Mouse (Mus musculus) adrenal gland, adult 18-20 months (tissue): Measurements from ENCODE around the gene Sesn3. TPM values are rescaled to one million over a fixed set of nuclear protein-coding genes. Genes with fewer than 3 reads are reported as not detected.
"Not testable (repeated sequence)": the region's sequence is repeated elsewhere in the genome, so short reads cannot be mapped to it uniquely, and the experiment has no call there.

ENCODE experiments used
- DNase-seq, 2 experiments: peaks; one replicate each; pipeline ENCODE4 v3.0.0; 2021 to 2022; ENCODE audit warnings: low spot score in 2 of 2
- long read RNA-seq, 2 experiments: library from polyadenylated mRNA; stranded (forward); transcript quantifications; one replicate each; pipeline ENCODE4 v2.0.0; 2021
- total RNA-seq, 2 experiments: library from RNA; stranded (reverse); gene quantifications; 1 replicate in 1 of 2; 2 replicates in 1 of 2; pipeline ENCODE4 v1.2.3; 2021

The Sesn3 gene
- 10 to 100 TPM; 40.6 to 66.1 TPM for total RNA-seq
- long read RNA-seq, experiment 1, full-length matches to known transcripts = 4 of 5 reads
- long read RNA-seq, experiment 1, partial matches to known transcripts = 0 of 5 reads
- long read RNA-seq, experiment 1, other reads (novel, unspliced or antisense) = 1 of 5 reads
- long read RNA-seq, experiment 2, full-length matches to known transcripts = 17 of 28 reads
- long read RNA-seq, experiment 2, partial matches to known transcripts = 2 of 28 reads
- long read RNA-seq, experiment 2, other reads (novel, unspliced or antisense) = 9 of 28 reads

DNA sequence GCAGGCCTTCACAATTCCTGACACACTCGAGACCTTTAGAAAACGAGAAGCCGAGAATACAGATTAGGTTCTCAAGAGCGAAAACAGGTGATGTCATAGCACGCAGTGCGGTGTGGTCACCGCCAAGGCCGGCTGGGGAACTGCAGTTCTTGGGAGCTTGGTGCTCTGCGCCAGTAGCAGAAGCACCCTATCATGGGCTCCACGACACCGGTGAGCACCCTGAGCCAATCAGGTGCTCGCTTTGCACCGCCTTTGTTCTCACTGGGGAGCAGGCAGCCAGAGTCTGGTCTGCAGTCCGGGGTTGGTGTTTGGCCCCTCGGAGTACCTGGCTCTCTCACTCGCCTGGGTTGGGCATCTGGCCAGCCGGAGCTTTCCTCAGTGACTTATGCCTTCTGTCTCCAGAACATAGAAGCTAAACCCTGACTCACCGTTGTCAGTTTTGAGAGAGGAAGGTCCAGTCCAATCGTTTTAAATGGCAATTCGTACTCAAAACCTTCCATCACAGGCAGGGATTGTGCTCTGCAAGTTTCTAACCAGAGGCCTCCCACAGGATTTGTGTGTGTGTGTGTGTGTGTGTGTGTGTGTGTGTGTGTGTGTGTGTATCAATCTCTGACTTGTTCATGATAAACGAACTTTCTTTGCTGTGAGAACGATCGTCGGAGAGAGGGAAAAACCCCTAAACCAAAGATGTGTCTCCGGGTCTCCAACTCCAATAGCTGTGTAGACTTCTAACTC lies at the start of gene Sesn3:
Gene Sesn3, plus strand, starts transcription at position 82 of the 735 bp plus-strand sequence.
- DNase-seq = peak; percentile 71 to 74

DNA sequence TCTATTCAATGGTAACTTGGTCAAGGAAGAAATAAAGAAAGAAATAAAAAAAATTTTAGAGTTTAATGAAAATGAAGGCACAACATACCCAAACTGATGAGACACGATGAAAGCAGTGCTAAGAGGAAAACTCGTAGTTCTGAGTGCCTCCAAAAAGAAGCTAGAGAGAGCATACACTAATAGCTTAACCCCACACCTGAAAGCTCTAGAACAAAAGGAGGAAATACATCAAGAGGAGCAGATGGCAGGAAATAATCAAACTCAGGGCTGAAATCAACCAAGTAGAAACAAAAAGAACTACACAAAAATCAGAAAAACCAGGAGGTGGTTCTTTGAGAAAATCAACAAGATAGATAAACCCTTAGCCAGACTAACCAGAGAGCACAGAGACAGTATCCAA lies 47.8 kb upstream of the Sesn3 start:
- not testable (repeated sequence) for DNase-seq

DNA sequence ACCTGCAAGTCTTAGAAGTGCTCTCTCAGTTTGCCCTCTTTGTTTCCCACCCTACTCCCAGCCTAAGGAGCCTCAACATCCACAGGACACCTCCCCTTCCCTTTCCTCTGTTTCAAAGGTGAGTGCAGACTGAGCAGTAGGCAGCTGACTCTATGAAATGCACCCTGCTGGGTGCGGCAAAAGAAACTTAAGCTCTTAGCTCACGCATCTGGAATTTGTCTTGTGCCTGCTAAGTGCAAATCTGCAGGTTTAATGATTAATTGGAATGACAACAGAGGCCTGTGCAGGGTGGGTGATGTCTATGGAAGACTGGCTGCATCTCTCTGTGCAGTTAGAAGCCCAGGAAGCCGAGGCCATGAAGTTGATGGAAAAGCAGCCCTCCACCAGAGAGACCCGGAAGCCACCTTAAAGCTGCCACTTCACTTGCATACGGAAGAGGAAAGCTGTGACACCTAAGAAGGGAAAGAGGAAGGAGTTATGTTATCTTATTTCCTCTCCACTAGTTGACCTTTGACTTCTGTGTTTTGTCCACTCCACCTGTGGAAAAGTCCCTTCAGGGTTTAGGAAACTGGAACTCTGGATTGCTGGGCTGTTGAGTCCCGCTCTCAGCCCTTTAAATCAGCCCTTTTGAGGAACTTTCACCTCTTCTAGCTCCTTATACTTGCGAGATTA lies 41.0 kb upstream of the Sesn3 start:
- DNase-seq = no peak

DNA sequence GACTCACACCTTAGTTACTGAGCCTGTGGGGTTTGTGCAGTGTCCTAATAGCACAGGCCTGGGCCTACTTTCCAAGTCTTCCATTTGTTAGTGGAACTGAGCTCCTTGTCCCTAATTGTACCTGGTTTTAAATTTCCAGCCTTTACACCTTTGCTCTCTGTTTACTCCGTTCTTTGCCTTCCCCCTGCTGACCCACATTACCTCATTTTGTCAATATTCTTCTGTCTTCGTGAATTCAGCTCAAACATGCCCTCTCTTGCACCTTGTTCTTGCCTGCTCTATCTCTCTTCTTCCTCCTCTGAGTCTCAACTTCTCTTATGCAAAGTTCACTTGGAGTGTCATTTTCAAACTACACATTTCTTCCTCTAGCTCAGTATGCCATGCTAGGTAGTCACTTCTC lies 39.6 kb upstream of the Sesn3 start:
- DNase-seq = no peak

DNA sequence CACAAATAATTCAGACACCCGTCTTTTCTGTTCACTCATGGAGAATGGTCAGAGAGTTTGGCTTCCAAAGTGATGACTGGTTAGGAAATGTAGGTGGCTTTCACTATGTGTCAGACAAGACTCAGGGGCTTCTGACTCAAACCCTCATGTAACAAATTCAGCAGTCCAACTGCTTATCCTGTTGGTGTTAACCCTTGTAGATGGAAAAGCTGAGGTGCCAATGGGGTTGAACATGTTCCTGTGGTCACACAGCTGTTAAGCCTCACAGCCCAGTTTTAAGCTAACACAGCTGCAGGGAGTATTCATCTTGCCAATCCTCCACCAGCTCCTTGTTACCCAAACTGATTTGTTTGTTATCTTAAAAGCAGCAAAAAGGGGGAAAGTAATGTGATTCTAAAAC lies 33.9 kb upstream of the Sesn3 start:
- not testable (repeated sequence) for DNase-seq

DNA sequence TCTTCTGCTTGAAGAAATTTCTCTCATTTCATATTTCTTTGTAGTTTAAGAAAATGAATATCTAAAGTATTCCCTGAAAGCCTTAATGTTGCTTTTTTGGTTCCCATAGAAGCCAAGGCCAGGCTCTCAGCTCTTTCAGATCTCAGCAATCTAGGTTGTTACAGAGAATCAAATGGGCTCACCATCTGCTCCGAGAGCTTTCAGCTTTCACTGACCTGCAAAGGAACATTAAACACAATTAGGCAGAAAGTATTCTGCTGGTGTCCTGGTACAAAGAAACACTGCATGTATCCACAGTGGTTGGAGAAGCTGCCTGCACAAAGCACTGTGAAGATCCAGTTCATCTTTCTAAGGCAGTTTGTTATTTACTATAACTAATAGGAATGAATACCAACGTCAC lies 32.6 kb upstream of the Sesn3 start:
- DNase-seq = no peak

DNA sequence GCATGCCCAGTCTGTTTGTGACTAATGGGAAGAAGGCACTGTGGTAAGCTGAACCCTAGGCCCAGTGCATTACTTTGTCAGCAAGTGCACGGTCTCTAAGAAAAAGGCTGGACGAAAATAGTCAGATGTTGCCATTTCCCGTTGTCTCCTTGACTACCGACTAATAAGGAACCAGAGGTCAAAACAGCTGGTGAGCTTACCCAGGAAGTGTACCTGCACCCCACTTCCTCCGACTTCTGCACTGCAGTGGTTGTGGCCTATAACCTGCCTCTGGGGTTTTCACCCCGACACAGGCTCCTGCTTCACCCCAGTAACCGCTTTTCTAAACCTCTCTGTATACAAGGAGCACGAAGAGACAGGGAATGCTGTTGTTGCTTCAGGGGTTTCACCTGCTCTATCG lies 30.3 kb upstream of the Sesn3 start:
- DNase-seq = no peak

DNA sequence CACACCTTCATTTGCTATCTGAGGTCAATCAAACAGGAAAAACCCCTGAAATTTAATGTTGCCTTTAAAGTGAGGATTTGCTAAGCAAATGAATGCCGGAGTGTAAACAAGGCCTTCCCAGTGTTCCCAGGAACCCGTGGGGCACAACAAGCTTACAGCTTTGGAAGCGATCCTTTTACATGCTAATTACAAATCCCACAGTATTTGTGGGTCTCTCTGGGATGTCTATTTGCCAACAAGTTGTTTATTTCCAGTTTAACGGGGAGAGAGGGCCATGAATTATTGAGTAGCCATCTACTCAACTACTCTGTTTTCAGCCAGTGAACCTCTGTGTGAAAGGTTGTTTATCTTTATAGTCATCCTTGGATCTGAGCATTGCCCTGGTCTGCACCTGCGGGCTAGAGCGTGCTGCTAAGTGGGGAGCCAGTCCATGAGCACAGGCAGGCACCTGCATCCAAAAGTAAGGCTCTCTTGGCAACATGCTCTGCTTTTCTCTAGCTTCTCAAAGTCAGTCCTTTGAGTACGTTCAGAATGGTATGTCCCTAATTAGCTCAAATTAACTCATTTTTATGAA lies 29.8 kb upstream of the Sesn3 start:
- DNase-seq = no peak

DNA sequence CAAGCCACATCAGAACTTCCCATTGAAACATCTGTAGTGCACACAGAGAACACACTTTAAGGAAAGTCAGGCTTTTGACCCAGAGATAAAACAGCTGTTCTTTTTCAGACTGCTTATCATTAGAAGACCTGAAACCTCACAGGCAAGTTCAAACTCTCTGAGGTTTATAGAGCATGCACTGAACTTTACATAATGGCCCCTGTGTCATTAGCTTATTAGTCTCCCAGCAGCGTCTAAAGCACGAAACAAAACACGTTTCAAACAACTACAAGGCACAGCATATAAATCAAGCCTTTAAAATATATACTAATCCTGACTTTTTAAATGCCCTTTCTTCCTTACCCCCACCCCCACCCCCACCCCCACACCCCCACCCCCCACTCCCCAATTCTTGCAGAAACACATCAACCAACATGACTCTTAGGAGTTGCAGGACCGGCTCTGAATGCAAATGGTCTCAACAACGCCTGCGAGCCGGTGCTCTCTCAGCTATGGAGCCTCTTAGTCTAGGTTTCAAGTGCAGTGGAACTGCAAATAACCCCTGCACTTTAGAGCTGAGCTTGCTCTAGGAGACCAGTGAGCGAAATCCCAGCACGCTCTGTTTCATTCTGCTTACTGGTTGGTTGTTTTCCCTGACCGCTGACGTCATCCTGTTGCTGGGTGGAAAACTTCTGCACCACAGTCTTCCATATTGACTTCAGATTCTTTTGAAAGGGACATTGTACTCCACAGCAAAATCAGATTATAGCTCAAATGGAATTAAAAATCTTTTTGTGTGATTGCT lies 28.7 kb upstream of the Sesn3 start:
- DNase-seq = no peak

DNA sequence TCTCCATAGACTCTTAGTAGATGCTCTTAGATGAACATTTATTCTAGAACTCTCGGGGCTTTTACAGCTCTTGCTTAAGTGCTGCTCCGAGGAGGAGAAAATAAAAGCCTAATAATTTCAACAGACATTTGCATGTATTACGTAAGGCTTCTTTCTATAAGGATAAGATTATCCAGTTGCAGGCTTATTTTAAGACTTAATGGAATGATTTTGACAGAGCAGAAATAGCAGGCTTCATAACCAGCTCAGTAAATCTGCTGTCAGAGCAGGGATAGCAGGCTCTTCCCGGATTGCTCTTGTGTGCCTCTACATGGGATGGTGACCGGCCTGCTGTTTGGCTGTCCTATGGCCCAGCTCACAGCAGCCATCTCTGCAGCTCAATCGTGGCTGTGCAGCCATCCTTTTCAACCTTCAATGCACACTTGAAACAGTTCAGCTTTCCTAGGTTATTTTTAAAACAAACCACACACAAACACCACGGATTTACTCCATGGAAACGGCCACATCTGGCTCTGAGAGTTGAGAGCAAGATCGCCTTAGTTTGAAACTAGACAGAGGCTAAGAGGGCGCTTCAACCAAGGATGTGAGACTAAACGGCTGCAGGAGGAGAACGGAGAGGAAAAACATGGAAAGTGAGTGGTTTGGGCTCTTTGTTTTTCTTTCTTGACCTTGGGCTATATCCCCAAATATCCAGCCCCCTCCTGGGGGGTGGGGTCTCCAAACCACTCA lies 27.2 kb upstream of the Sesn3 start:
- no peak for DNase-seq

DNA sequence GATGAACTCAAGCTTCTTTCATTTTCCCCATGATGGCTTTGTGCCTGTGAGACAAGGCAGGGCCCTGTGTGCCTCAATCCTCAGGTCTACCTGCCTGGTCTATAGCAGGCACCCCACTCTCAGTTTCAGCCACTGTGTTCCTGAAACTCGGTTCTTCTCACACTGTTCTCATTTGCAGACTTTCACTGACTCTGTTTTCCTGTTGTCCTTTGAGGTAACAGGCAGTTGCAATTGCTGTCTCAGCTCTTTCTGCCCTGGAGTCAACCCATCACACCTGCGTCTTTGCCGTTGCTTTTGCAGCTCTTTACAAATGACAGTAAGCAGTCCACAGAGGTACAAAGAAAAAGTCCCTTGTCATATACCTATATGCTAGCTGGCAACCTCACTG lies 26.7 kb upstream of the Sesn3 start:
- DNase-seq = no peak

DNA sequence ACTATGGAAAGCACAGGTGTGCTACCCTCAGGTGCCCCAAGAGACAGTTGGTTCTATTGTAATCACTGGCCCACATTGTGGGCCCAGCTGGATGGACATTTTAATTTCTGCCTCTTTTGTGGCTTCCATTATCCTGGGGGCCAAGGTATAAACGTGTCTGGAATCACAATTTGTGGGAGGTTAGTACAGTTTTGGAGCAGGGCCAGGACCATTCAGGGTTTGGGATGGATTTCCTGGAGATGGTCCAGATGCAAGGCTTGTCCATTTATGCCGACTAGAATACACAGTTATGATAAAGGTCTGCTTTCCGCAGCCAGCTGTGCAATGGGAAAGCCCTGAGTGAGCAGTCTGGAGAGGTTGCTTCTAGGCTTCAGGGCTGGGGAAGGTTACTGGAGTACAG lies 13.7 kb upstream of the Sesn3 start:
- no peak for DNase-seq

DNA sequence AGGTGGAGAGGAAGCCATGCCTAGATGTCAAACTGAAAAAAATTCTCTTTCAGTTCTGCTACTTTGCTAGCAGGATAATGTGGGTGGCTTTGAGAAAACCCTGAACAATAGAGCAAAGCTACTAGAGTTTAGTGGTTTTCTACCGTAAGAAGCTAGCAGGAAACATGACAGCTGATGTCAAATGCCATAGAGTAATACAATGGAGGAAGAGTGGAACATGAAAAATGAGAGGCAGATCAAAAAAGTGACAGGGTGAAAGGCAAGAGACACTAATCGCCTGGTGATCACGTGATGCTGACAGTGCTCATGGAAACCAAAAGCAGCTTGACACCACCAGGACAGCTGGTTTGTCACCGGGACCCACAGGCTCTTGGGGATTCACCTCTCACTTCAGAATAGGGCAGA lies 12.3 kb upstream of the Sesn3 start:
- no peak for DNase-seq

DNA sequence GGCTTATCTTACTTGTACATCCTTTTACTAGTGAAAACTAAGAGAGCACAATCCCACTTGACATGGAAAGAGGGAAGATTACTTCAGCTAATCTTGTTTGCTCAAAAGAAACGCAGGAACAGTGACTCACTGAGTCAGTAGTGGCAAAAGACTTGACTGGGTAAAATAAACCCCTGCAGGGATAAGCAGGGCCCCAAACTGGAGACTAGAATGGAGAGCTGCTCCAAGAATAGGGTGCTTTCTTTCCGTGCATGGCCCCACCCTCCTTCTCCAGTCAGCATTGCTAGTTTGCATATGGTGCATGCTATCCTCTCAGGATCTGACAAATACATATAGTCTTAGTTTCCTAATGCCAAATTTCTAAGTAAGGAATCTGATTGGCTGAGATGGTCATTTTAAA lies 8.4 kb upstream of the Sesn3 start:
- DNase-seq = no peak

DNA sequence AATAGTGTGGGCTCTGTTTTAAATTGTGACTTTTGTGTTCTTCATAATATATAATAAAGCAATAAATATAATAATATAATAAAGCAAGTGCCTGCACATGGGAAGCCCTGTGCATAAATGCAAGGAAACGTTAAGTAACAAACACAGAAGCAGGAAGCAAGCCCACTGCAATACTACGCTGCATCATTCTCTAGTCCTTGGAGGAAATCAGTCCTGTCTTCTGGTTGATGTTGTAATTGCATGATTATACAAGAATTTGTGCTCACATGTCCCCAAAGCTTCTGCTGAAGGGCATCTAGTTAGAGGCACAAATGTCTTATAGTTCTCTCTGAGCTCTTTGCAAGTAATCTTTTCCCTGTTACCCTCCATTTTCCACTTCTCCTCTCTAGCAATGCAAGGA lies 6.3 kb upstream of the Sesn3 start:
- no peak for DNase-seq

DNA sequence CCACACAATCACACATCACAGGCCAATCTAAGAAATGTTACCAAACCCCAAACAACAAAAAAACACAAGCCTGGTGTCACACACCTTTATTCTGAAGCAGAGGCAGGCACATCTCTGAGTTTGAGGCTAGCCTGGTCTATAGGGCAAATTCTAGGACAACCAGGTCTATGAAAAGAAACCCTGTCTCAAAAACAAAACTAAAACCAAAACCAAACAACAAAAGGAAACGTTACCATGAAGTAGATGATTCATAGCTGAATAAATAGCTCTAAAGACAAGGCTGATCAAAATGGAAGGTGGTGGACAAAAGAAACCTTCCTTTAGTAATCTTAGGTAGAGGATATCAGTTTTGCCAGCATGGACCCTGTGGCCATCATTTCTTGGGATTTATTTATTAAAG lies 1.9 kb upstream of the Sesn3 start:
- DNase-seq = no peak

DNA sequence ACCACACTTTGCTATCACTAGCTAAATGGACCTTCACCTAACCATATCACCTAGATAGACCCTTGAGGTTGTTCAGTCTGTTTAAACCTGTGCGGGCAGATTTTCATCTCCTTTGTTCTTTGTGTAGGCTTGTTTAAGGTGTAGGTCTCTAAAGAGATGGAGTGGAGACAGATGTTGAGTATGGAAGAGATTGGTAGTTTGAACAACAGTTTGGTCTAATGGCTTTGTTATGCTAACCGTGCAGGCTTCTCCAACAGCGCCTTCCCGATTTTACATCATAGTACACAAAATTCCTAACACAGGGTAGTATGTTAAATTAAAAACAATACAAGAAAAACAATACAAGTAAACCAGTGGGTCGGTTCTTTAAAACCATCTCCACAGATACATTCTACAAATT lies 281 bp upstream of the Sesn3 start:
- DNase-seq = no peak

DNA sequence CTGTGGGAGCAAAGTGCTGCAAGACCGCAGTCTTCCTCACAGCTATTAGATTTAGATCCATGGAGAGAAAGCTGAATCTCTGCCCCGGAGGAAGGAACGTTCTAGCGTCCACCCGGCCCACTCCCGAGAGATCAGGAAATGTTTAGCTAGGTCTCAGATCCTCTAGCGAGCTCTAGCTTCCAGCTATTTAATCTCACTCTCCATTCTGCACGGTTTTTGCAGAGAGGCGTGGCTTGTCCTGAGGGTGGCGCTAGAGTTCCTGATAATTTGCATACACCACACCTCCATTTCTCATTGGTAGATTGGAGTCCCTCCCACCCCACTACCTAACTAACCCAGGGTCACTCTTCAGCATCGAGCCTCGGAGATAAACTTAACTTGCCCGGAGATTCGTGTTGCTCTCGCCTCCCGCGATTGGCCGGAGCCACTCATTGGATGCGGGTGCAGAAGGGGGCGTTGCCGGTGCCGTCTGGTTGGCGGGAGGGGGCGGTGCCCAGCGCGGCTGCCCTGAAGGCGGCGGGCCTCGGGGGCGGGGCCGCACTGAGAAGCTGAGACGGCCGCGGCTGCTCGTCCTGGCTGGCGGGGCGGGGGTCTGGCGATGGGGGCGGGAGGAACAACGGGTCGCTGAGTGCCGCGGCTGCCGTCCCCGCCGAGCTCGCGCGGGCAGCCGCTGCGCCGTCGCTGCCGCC lies 1.1 kb downstream of the Sesn3 start:
- peak; percentile 94 to 95 for DNase-seq

DNA sequence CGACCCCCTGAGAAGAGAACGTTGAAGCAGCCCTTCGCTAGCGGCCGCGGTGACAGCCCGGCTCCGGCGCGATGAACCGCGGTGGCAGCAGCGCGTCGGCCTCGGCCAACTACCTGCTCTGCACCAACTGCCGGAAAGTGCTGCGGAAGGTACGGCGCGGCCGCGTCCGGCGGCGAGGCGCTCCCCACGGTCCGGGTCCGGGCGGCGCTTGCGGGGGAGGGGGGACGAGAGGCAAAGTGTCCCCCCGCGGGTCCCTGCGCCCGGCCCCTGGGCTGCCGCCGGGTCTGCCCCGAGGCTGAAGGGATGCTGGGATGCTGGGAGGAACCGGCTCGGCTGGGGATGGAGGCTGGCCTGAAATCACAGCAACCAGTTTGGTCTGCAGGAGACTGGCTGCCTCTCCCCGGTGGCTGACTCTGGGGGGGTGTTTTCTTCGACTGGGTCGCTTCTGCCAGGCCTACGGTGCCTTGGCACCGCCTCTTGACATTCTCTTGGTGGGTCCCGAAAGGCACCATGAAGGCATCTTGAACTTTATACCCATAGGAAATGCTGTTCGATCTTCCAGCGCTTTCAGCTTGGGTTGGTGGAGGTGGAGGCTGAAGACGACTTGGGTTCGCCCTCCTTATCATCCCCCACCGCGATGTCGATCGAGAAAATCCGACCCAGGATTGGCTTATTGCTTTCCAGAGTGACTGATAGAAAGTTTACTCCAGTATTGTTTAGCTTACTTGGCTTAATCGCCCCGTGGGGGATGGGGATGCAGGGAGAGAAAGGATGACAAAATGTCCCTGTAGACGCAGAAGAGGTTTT lies 1.8 kb downstream of the Sesn3 start:
- DNase-seq = peak; percentile 24 to 61
